Mouse (Mus musculus) lung, postnatal 0 days (tissue): ENCODE measurements around the gene 4931422A03Rik. TPM values are rescaled to one million over a fixed set of nuclear protein-coding genes. Genes with fewer than 3 reads are reported as not detected.
A peak's percentile ranks its signal among the peaks of the same experiment; 100 is the strongest.

Experiments used
- ATAC-seq: fragments of 200-750 bp; cut with Nextera tagmentation; 2 replicates; pipeline ENCODE4 v1.8.0; 2017; ENCODE audit warnings: moderate library complexity
- DNase-seq: peaks from one replicate; pipeline ENCODE4 v3.0.0-alpha.2; 2016; ENCODE audit warnings: low spot score
- H3K27ac ChIP-seq: fragments of 300-500 bp; sonication (generic); 2 replicates; pipeline ENCODE4 v1.5.1; 2014; ENCODE audit warnings: antibody characterized with exemption, mild to moderate bottlenecking, low read length, mixed read lengths
- H3K27me3 ChIP-seq: fragments of 300-500 bp; sonication (generic); replicated peaks from 2 replicates; pipeline ENCODE4 v1.6.1; 2014; ENCODE audit warnings: low read length, mixed read lengths; ENCODE audit not compliant: insufficient read depth
- H3K36me3 ChIP-seq: fragments of 300-500 bp; sonication (generic); 2 replicates; pipeline ENCODE4 v1.6.1; 2014; ENCODE audit warnings: low read length, mixed read lengths; ENCODE audit not compliant: insufficient read depth
- H3K4me1 ChIP-seq: fragments of 300-500 bp; sonication (generic); 2 replicates; pipeline ENCODE4 v1.6.1; 2014; ENCODE audit warnings: antibody characterized with exemption, low read depth, low read length, mixed read lengths; ENCODE audit not compliant: insufficient read depth
- H3K4me2 ChIP-seq: fragments of 300-500 bp; sonication (generic); replicated peaks from 2 replicates; pipeline ENCODE4 v1.6.1; 2014; ENCODE audit warnings: low read depth, mild to moderate bottlenecking, low read length, moderate library complexity, mixed read lengths
- H3K4me3 ChIP-seq: fragments of 300-500 bp; sonication (generic); 2 replicates; pipeline ENCODE4 v1.5.1; 2014; ENCODE audit warnings: low read depth, low read length
- H3K9ac ChIP-seq: fragments of 300-500 bp; sonication (generic); replicated peaks from 2 replicates; pipeline ENCODE4 v1.6.1; 2014; ENCODE audit warnings: low read depth, mild to moderate bottlenecking
- H3K9me3 ChIP-seq: fragments of 300-500 bp; sonication (generic); 2 replicates; pipeline ENCODE4 v1.6.1; 2016; ENCODE audit warnings: low read length, mixed read lengths
- CTCF ChIP-seq: IDR thresholded peaks from 2 replicates; pipeline ENCODE4 v1.5.1; 2016; ENCODE audit warnings: antibody characterized with exemption, mild to moderate bottlenecking
- EP300 ChIP-seq: IDR thresholded peaks from 2 replicates; pipeline ENCODE4 v1.6.1; 2016; ENCODE audit warnings: antibody characterized with exemption, mild to moderate bottlenecking, control low read depth
- WGBS: fragments of 180-500 bp; shearing (Covaris S2); extraction: QIAGEN DNeasy Blood & Tissue Kit; methylation state at CpG from one replicate; pipeline ENCODE4 v1.1.7; 2014; 5-methylcytosine and 5-hydroxymethylcytosine counted together
- polyA plus RNA-seq: library from polyadenylated mRNA; unstranded; fragments of >200 nt; fragmentation: Nextera tagmentation; extraction: Ambion mirVana; gene quantifications from 2 replicates; pipeline ENCODE4 v1.2.1, GENCODE M21; 2015

Gene 4931422A03Rik
- polyA plus RNA-seq, 1 experiment from 2014 or later = 1.4 TPM

DNA sequence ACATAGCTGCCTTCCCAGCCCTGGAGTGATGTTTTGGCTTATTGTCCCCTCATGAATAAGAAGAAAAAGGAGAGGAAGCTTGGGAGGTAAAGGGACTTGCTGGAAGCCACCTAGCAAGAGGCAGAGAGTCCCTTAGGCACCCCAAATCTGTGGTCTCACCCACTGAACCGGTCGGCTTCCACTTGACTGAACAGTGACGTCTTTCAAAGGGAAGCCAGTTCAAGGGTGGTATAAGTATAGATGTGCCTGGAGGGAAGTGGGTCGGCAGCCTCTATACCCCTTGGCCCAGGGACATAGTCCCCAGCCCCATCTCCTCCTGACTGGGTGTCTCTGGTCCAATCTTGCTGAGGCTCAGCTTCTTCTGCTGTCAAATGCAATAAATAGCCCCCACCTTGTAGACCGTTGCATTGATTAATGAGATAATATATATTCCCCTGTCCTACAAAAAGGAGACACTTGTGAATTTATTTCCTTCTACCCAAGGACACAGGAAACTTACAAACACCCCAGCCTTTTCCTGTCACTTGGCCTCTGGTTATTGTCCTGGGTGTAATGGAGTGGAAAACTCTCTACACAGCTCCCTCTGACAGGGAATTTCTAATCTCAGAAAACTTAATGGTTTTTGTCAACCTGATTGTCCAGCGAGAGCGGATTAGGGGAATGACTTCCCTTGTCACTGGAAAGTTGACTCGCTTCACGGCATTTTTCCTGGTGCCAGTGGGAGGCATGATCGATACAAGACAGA lies 92.3 kb downstream of the 4931422A03Rik start:
- Histone ChIP-seq H3K4me3 (no peak overlapping the region), H3K4me2 (no peak overlapping the region), H3K9ac (no peak overlapping the region), H3K4me1 (no peaks in the 10 kb centered on the region), H3K9me3 (no peaks in the 10 kb centered on the region), H3K27me3 (no peaks in the 10 kb centered on the region), H3K36me3 (no peaks in the 10 kb centered on the region), H3K27ac (no peak overlapping the region)
- DNase-seq = no peak
- TF ChIP-seq CTCF = no peak
- no peak for TF ChIP-seq EP300
- ATAC-seq = no peak
- 62% methylated on average over 10 of the region's 10 CpGs for WGBS

DNA sequence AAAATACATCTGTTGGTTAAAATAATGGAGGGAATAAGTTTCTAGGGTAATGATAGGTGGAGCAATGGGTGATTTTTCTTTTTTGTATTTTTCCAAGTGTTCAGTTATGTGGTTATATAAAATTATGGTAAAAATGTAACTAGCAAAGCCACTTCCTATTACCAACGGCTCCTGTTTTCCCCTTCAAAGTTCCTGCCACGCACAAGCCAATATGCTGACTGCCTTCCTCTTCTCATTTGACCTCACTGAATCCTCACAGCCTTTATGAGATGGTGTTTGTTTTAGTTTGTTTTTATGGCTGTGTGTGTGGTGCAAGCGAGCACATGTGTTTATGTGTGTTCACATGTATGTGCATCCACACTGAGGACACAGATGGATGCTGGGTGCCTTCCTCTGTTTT lies 93.5 kb downstream of the 4931422A03Rik start:
- H3K4me3 ChIP-seq = no peak overlapping the region
- H3K27me3 ChIP-seq = no peaks in the 10 kb centered on the region
- ATAC-seq (no peak), DNase-seq (no peak)
- no peak overlapping the region for H3K27ac ChIP-seq
- H3K4me2 ChIP-seq = no peak overlapping the region
- TF ChIP-seq CTCF = no peak
- no peak for TF ChIP-seq EP300
- WGBS = 55% methylated on average over 3 of the region's 3 CpGs
- H3K9me3 ChIP-seq = no peaks in the 10 kb centered on the region
- no peak overlapping the region for H3K9ac ChIP-seq
- no peaks in the 10 kb centered on the region for H3K36me3 ChIP-seq
- no peaks in the 10 kb centered on the region for H3K4me1 ChIP-seq

- 43% methylated on average over 7 of the region's 7 CpGs for WGBS
These were observed 93.9 kb downstream of the 4931422A03Rik start for GRCm38 (mm10) chr2:103934270-103934669.

GRCm38 (mm10) chr2:103932480-103932879 lies 95.7 kb downstream of the 4931422A03Rik start:
- no peak for ATAC-seq
- 67% methylated on average over 9 of the region's 9 CpGs for WGBS

More at GRCm38 (mm10) chr2:103934270-103934669, 93.9 kb downstream of the 4931422A03Rik start:
- Histone ChIP-seq H3K27me3 (no peaks in the 10 kb centered on the region), H3K4me3 (no peak overlapping the region), H3K27ac (no peak overlapping the region), H3K9me3 (no peaks in the 10 kb centered on the region), H3K4me1 (no peaks in the 10 kb centered on the region), H3K4me2 (no peak overlapping the region), H3K9ac (no peak overlapping the region), H3K36me3 (no peaks in the 10 kb centered on the region)
- DNase-seq (peak; percentile 11), ATAC-seq (no peak)
- TF ChIP-seq CTCF = no peak
- TF ChIP-seq EP300 = no peak

GRCm38 (mm10) chr2:103932025-103932424 lies 96.1 kb downstream of the 4931422A03Rik start:
- ATAC-seq (no peak), DNase-seq (no peak)
- WGBS = 64% methylated on average over 2 of the region's 2 CpGs

More at GRCm38 (mm10) chr2:103932480-103932879, 95.7 kb downstream of the 4931422A03Rik start:
- TF ChIP-seq EP300 = no peak
- H3K9me3 ChIP-seq = no peaks in the 10 kb centered on the region
- no peak overlapping the region for H3K9ac ChIP-seq
- no peak for DNase-seq
- H3K27ac ChIP-seq = no peak overlapping the region
- no peak overlapping the region for H3K4me3 ChIP-seq
- no peaks in the 10 kb centered on the region for H3K36me3 ChIP-seq
- no peaks in the 10 kb centered on the region for H3K4me1 ChIP-seq
- no peaks in the 10 kb centered on the region for H3K27me3 ChIP-seq
- no peak overlapping the region for H3K4me2 ChIP-seq

GRCm38 (mm10) chr2:103931511-103931911 lies 96.7 kb downstream of the 4931422A03Rik start:
- no peak for ATAC-seq
- Histone ChIP-seq H3K27ac (no peak overlapping the region), H3K4me1 (no peaks in the 10 kb centered on the region), H3K4me3 (no peak overlapping the region), H3K9me3 (no peaks in the 10 kb centered on the region), H3K27me3 (no peaks in the 10 kb centered on the region), H3K36me3 (no peaks in the 10 kb centered on the region), H3K4me2 (no peak overlapping the region), H3K9ac (no peak overlapping the region)
- 57% methylated on average over 7 of the region's 7 CpGs for WGBS
- DNase-seq = no peak
- TF ChIP-seq EP300 (no peak), CTCF (no peak)

More at GRCm38 (mm10) chr2:103932025-103932424, 96.1 kb downstream of the 4931422A03Rik start:
- H3K27ac ChIP-seq = no peak overlapping the region
- no peaks in the 10 kb centered on the region for H3K9me3 ChIP-seq
- H3K36me3 ChIP-seq = no peaks in the 10 kb centered on the region
- no peak overlapping the region for H3K4me2 ChIP-seq
- H3K4me1 ChIP-seq = no peaks in the 10 kb centered on the region
- H3K27me3 ChIP-seq = no peaks in the 10 kb centered on the region
- no peak overlapping the region for H3K9ac ChIP-seq
- H3K4me3 ChIP-seq = no peak overlapping the region
- TF ChIP-seq EP300 (no peak), CTCF (no peak)
